Mouse (Mus musculus): ENCODE results near the gene Gon4l.

Gon4l gene

GRCm38 (mm10) chr3:88906393-88907159 lies 71.5 kb downstream of the Gon4l start:
- in situ Hi-C loops (cut with MboI, MseI): no loop called here

GRCm38 (mm10) chr3:88912585-88912984 lies 77.6 kb downstream of the Gon4l start:
- in situ Hi-C loops (cut with MboI, MseI): no loop called here

DNA sequence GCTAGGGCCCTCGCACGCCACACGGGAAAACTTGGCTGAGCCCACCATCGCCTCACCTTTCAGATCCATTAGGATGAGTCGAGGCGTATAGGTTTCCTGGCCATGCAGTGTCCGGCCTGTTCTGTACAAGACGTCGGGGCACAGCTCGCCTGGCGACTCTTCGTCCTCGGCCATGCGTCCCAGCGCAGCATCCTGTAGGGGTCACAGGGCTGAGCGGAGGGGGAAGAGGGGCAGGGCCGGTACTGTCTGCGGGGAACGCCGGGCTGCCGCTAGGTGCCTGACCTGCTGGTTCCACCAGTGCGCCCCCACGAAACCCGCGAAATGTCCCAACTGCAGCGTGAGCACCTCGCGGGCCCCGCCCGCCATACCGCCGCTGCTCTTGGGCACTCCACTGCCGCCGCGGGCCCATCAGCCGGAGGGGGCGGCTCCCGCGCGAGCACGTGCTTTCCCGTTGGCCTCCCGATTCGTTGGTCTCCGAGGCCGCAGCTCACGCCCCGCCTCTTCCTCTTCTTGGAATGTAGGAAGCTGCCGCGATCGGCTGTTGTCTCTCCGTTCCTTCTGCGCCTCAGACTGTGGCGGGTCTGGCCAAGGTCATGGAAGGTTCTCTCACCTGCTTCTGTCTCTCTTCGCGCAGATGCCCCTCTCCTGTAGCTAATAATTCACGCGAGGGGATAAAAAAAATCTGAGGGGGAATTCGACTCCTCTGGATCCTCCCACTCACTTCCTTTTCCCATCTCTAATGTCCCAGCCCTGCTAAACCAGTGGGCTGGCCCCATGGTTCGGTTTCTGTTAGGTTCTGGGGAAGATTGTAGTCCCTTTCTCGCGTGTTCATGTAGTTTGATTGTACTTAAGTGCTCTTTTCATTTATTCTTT lies 78.7 kb downstream of the Gon4l start, which contains the start of gene Msto1:
Gene Msto1 (minus strand): TSS at position 489 of the 873 bp plus-strand sequence.
- in situ Hi-C loops (cut with MboI, MseI): no loop called here

DNA sequence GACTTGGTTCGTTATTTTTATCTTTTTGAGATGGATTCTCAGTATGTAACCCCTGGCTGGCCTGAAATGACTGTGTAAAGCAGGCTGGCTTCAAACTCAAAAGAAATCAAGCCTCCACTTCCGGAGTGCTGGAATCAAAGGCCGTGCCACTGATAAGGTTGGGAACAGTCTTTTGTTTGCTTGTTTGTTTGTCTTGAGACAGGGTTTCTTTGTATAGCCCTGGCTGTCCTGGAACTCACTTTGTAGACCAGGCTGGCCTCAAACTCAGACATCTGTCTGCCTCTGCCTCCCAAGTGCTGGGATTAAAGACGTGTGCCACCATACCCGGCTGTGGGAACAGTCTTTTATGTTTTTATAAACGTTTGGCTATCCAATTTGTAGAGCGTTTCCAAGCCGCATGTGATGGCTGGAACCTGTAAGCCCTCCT lies 79.4 kb downstream of the Gon4l start:
- in situ Hi-C loops (cut with MboI, MseI): no loop called here

DNA sequence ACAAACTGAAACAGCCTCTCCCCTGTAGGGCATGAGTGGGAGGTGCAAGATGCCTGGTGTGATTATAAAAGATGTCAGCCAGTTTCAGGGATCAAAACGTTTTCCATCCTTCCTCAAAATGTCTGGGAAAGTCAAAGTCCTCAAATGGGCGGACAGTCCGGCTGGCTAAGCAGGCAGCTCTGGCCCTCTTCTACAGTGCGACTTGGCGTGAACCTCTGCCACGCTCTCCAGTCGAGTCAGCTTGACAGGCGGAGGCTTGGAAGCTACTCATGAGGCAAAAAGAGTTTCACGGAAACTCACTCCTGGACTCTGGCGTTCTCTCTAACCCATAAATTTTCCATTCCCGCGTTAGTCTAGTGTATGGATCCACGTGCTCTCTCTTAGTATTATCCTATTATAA lies 84.0 kb downstream of the Gon4l start:
- in situ Hi-C loops (cut with MboI, MseI): no loop called here

GRCm38 (mm10) chr3:88921411-88921810 lies 86.4 kb downstream of the Gon4l start:
- in situ Hi-C loops (cut with MboI, MseI): no loop called here

- in situ Hi-C loops (cut with MboI, MseI): no loop called here
Measured at GRCm38 (mm10) chr3:88923989-88924591, 89.1 kb downstream of the Gon4l start.

DNA sequence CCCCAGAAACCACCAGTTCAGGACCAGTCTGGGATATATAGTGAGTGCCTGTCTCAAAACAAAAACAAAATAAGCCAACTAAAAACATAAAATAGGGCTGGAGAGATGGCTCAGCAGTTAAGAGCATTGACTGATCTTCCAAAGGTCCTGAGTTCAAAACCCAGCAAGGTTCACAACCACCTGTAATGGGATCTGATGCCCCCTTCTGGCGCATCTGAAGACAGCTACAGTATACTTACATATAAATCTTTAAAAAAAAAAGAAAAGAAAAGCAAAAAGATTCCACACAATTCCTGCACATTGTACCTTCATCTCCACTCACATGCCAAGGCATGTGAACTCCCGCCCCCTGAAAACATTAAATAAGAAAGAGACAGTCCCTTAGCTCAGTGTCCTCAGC lies 90.6 kb downstream of the Gon4l start:
- in situ Hi-C loops (cut with MboI, MseI): no loop called here

- in situ Hi-C loops (cut with MboI, MseI): no loop called here
Measured at GRCm38 (mm10) chr3:88929501-88929900, 94.5 kb downstream of the Gon4l start.

- in situ Hi-C loops (cut with MboI, MseI): no loop called here
Measured at GRCm38 (mm10) chr3:88939071-88939470, 104.0 kb downstream of the Gon4l start.

GRCm38 (mm10) chr3:88939749-88940148 lies 104.7 kb downstream of the Gon4l start:
- in situ Hi-C loops (cut with MboI, MseI): loop anchor here (5.0 kb wide), 1 partner anchor 98 kb away; no protein-coding TSS in a partner anchor

DNA sequence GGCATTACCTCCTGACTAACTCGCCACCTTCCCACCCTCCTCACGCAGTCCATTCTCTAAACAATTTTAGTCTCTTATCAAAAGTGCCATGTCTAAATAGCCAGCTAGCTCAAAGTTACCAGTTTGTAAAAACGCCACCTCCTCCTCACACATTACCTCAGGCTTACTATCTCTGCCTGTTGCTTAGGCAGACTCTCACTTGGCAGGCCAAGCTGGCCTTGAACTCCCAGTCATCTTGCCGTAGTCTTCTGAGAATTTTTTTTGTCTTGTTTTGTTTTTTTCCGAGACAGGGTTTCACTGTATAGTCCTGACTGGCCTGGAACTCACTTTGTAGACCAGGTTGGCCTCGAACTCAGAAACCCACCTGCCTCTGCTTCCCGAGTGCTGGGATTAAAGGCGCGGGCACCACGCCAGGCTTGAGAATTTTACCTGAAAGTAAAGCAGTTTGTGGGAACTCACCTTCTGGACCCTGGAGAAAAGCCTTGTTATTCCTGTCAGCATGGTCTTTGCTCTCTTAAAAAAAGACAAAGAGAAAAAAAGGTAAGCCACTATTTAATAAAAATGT lies 107.4 kb downstream of the Gon4l start:
- in situ Hi-C loops (cut with MboI, MseI): loop anchor here (5.0 kb wide), 1 partner anchor 95 kb away; no protein-coding TSS in a partner anchor

DNA sequence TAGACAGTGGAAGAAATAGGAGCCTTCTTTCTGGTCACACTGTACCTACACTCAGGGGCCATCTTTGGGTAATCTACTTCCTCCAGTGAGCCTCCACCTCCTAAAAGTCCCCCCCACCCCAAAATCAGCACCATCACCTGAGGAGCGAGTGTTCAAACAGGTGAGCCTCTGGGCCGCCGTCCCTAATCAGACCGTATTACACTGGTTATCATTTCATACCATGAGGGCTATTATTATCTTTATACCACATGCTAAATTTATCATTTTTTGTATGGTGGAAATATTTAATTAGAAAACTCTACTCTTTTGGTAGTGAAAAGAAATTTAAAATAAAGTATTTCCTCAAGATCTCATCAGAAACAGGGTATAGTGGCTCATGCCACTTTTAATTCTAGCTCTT lies 109.1 kb downstream of the Gon4l start:
- in situ Hi-C loops (cut with MboI, MseI): loop anchor here (5.0 kb wide), 1 partner anchor 93 kb away; no protein-coding TSS in a partner anchor

GRCm38 (mm10) chr3:88949786-88950575 lies 115.0 kb downstream of the Gon4l start:
- in situ Hi-C loops (cut with MboI, MseI): no loop called here

- in situ Hi-C loops (cut with MboI, MseI): no loop called here
Measured at GRCm38 (mm10) chr3:88950576-88951326, 115.7 kb downstream of the Gon4l start, which contains the start of the genes Ash1l and Dap3. Ash1l (plus strand) TSS chr3:88950622. Dap3 (minus strand) TSS chr3:88951181.

DNA sequence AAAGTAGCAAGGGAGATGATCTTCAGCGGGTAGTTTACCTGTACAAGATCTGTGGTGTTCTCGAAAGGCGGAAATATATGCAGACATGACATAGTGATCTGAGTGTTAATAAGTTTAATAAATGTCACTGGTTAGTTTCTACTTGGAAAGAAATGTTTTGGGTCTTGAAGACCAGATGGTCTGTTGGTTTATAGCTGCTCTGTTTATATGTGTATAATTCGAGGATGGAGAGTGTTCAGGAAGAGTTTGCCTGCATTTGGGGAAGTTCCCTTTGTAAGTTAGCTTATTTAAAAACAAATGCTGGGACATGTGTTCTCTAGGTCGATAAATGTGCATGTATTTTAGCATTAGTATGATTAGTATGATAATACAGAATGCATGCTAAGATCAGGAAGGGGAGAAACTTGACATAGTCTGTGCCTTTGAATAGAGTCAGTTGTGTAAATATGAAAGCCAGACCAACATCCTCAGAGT lies 116.3 kb downstream of the Gon4l start:
- in situ Hi-C loops (cut with MboI, MseI): no loop called here

- in situ Hi-C loops (cut with MboI, MseI): no loop called here
Measured at GRCm38 (mm10) chr3:88953246-88953645, 118.2 kb downstream of the Gon4l start.

GRCm38 (mm10) chr3:88953736-88954135 lies 118.7 kb downstream of the Gon4l start:
- in situ Hi-C loops (cut with MboI, MseI): no loop called here
